Mouse (Mus musculus) heart, adult 9 months (tissue): ENCODE data around the gene Cep89.

Experiments
- DNase-seq, 2 experiments: peaks; one replicate each; pipeline ENCODE4 v3.0.0; 2022; ENCODE audit warnings: low spot score in 2 of 2

Cep89 gene

DNA sequence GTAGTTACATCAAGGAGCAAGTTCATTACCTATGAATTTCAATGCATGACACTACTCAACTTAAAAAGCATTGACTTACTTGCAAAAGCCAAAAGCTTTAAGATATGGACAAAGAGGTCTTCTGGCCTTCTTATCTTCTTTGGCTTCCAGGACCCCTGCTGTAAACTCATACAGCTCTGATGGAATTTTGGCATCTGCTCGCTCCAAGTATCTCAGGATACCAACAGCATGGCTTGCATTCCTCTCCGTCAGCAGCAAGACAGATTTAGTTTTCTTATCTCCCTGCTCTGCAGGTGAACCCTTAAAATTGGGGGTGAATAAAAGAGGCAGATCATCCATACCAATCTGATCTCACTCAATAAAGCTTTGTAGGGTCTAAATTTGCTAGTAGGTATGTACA is 88.3 kb downstream of the Cep89 start:
- peak in 1 of 2 experiments; percentile 7 for DNase-seq

GRCm38 (mm10) chr7:35486553-35486952 is 89.7 kb downstream of the Cep89 start:
- no peak for DNase-seq
